Mouse (Mus musculus) layer of hippocampus, adult 8-10 months (tissue): ENCODE measurements around the gene Styk1. TPM values are rescaled to one million over a fixed set of nuclear protein-coding genes. Genes with fewer than 3 reads are reported as not detected.

ENCODE experiments used
- DNase-seq, 2 experiments: peaks; one replicate each; pipeline ENCODE4 v3.0.0; 2022; ENCODE audit warnings: low spot score in 2 of 2
- total RNA-seq, 4 experiments: library from RNA; stranded (reverse); gene quantifications; 2 replicates each; pipeline ENCODE4 v1.2.4; 2022

Styk1 gene
- total RNA-seq, result under 1 TPM; 0.21 to 0.45 (median 0.36) TPM

GRCm38 (mm10) chr6:131353352-131353919, at the start of gene Styk1:
Gene Styk1, minus strand, starts transcription at chr6:131353597.
- peak; percentile 67 to 83 for DNase-seq

- no peak for DNase-seq
Measured at GRCm38 (mm10) chr6:131403036-131403435, 49.6 kb upstream of the Styk1 start.

GRCm38 (mm10) chr6:131402606-131403005, 49.2 kb upstream of the Styk1 start:
- no peak for DNase-seq

GRCm38 (mm10) chr6:131401259-131401658, 47.9 kb upstream of the Styk1 start:
- no peak for DNase-seq

- no peak for DNase-seq
Measured at GRCm38 (mm10) chr6:131396650-131397049, 43.3 kb upstream of the Styk1 start.

GRCm38 (mm10) chr6:131393873-131394660, 40.7 kb upstream of the Styk1 start:
- DNase-seq, result no peak

GRCm38 (mm10) chr6:131388040-131389021, 34.9 kb upstream of the Styk1 start, which contains the start of gene Ybx3:
Gene Ybx3, minus strand, starts transcription at chr6:131388476.
- peak; percentile 78 to 84 for DNase-seq

GRCm38 (mm10) chr6:131387221-131388039, 34.0 kb upstream of the Styk1 start:
- DNase-seq, result peak; percentile 64 to 67

- DNase-seq, result no peak
Measured at GRCm38 (mm10) chr6:131386416-131387019, 33.1 kb upstream of the Styk1 start.

- DNase-seq, result no peak
Measured at GRCm38 (mm10) chr6:131385469-131385868, 32.1 kb upstream of the Styk1 start.

- no peak for DNase-seq
Measured at GRCm38 (mm10) chr6:131383713-131384330, 30.4 kb upstream of the Styk1 start.

GRCm38 (mm10) chr6:131382984-131383337, 29.6 kb upstream of the Styk1 start:
- DNase-seq, result no peak

- DNase-seq, result no peak
Measured at GRCm38 (mm10) chr6:131382232-131382983, 29.0 kb upstream of the Styk1 start.

- DNase-seq, result no peak
Measured at GRCm38 (mm10) chr6:131378858-131379428, 25.5 kb upstream of the Styk1 start.

- no peak for DNase-seq
Measured at GRCm38 (mm10) chr6:131377378-131377777, 24.0 kb upstream of the Styk1 start.

GRCm38 (mm10) chr6:131374594-131375340, 21.4 kb upstream of the Styk1 start:
- DNase-seq, result no peak

GRCm38 (mm10) chr6:131373160-131373559, 19.8 kb upstream of the Styk1 start:
- DNase-seq, result no peak

- no peak for DNase-seq
Measured at GRCm38 (mm10) chr6:131370767-131371166, 17.4 kb upstream of the Styk1 start.
